Mouse (Mus musculus): ENCODE results near the gene Rpl13a.

DNA sequence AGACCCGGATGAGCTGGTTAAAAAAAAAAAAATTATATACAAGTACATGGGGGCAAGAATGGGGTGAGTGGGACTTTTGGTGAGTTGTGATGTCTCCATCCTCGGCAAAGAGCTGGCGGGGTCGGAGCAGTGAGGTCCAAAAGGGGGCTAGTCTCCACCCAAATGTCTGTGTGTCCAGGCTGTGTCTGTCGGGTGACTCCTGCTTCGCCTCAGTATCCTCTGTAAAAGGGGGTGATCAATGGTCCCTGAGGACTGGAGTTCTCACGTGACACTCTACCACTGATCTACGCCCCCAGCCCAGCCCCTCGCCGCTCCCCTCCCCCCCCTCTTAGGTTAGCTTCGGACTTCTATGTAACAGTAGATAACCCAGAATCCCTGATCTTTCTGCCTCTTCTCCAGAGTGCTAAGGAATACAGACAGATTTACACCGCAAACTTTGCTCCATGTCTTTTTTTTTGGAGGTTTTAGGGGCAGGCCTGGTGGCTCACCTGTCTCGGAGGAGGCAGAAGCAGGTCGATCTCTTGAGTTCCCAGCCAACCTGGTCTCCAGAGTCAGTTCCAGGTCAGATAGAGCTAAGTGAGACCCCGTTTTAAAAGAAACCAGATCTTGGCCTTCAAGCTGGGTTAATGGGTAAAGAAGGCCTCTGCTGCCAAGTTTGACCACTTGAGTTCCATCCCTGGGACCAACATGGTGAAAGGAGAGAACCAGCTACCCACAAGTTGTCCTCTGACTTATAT, 1.4 kb upstream of the Rpl13a start:
- TF ChIP-seq POLR2A (IDR thresholded peaks at IDR 0.05; ENCODE audit: control insufficient read depth, low read depth, low read length) = no peak
- no peak for TF ChIP-seq CTCF (IDR thresholded peaks at IDR 0.05; ENCODE audit: control insufficient read depth, insufficient read depth, insufficient replicate concordance, low read depth, low read length)

Data from testis, adult 2 months (tissue).